Mouse (Mus musculus): ENCODE data around the gene Pramef20. TPM values are rescaled to one million over a fixed set of nuclear protein-coding genes. Genes with fewer than 3 reads are reported as not detected.

Pramef20 gene
- not detected for total RNA-seq (2023)

GRCm38 (mm10) chr4:144377911-144378310 lies at the start of gene Pramef20:
Gene Pramef20, minus strand, starts transcription at chr4:144377933.

GRCm38 (mm10) chr4:144408290-144408689 lies 30.6 kb upstream of the Pramef20 start, which contains the start of gene Pramef12:
Gene Pramef12, minus strand, starts transcription at chr4:144408464.

GRCm38 (mm10) chr4:144357642-144358041 lies 20.1 kb downstream of the Pramef20 start, which contains the start of gene Gm13119:
Gene Gm13119, plus strand, starts transcription at chr4:144357942.

GRCm38 (mm10) chr4:144329949-144330348 lies 47.8 kb downstream of the Pramef20 start, which contains the start of gene Gm13128:
Gene Gm13128, plus strand, starts transcription at chr4:144330249.

Other genes with a start within 250 kb of the Pramef20 start
- not detected for gene Oog3, start 215.3 kb downstream of the Pramef20 start, total RNA-seq (2023)
- gene Oog2, start 187.2 kb downstream of the Pramef20 start, total RNA-seq (2023), result not detected
- gene C87977, start 164.6 kb downstream of the Pramef20 start, total RNA-seq (2023), result not detected
- not detected for gene Pramel5, start 97.4 kb downstream of the Pramef20 start, total RNA-seq (2023)
- not detected for gene Gm13128, start 47.7 kb downstream of the Pramef20 start, total RNA-seq (2023)
- not detected for gene Gm13119, start 20.0 kb downstream of the Pramef20 start, total RNA-seq (2023)
- gene Pramef12, start 30.5 kb upstream of the Pramef20 start, total RNA-seq (2023), result not detected
- not detected for gene 1700012P22Rik, start 60.8 kb upstream of the Pramef20 start, total RNA-seq (2023)
- gene Gm9944, start 75.4 kb upstream of the Pramef20 start, total RNA-seq (2023), result not detected
- not detected for gene Aadacl3, start 85.8 kb upstream of the Pramef20 start, total RNA-seq (2023)
- not detected for gene 9430007A20Rik, start 141.9 kb upstream of the Pramef20 start, total RNA-seq (2023)
- gene Gm13124, start 187.2 kb upstream of the Pramef20 start, total RNA-seq (2023), result not detected
- not detected for gene Aadacl4, start 235.8 kb upstream of the Pramef20 start, total RNA-seq (2023)

Measured in CD4-positive naive resting alpha-beta T cell, adult 76 days (primary cell).